Mouse (Mus musculus): ENCODE data around the gene Dnajc1. TPM values are rescaled to one million over a fixed set of nuclear protein-coding genes. Genes with fewer than 3 reads are reported as not detected.

Gene Dnajc1
- 34.8 and 37.2 TPM in 2 replicates for polyA plus RNA-seq (2015; fragmentation: Nextera tagmentation; extraction: Ambion mirVana)

GRCm38 (mm10) chr2:18392331-18393021, at the start of gene Dnajc1:
Dnajc1 (minus strand) TSS chr2:18392830.
- WGBS = under 1% methylated on average over 69 of the region's 69 CpGs
- Histone ChIP-seq H3K4me3 (ENCODE audit: low read length) (peak within 1 kb of the TSS; percentile 93), H3K27me3 (ENCODE audit: insufficient read depth, low read length) (no peaks in the 10 kb centered on the region), H3K9ac (replicated peaks; ENCODE audit: low read length) (peak within 1 kb of the TSS; percentile 92), H3K4me2 (replicated peaks; ENCODE audit: low read depth, low read length) (peak within 1 kb of the TSS; percentile 57), H3K4me1 (ENCODE audit: insufficient read depth, low read length) (peaks cover 9% of the 10 kb centered on the region), H3K27ac (ENCODE audit: low read length) (peak within 1 kb of the TSS; percentile 99), H3K36me3 (ENCODE audit: insufficient read depth, low read length) (no peaks in the 10 kb centered on the region), H3K9me3 (ENCODE audit: low read length) (no peaks in the 10 kb centered on the region)
- ATAC-seq (ENCODE audit: low FRiP score, low TSS enrichment) = peak; percentile 100

GRCm38 (mm10) chr2:18441871-18442270, 49.2 kb upstream of the Dnajc1 start:
- whole genome bisulfite sequencing = 33% methylated on average over 6 of the region's 6 CpGs
- H3K36me3 ChIP-seq (ENCODE audit: insufficient read depth, low read length) = no peaks in the 10 kb centered on the region
- peak; percentile 89 for ATAC-seq (ENCODE audit: low FRiP score, low TSS enrichment)
- peak overlapping the region; percentile 67 for H3K27ac ChIP-seq (ENCODE audit: low read length)
- no peak overlapping the region; the same call in 1 of the 2 replicates for H3K4me3 ChIP-seq (ENCODE audit: low read length)
- H3K9ac ChIP-seq (replicated peaks; ENCODE audit: low read length) = no peak overlapping the region
- H3K27me3 ChIP-seq (ENCODE audit: insufficient read depth, low read length) = no peaks in the 10 kb centered on the region
- H3K9me3 ChIP-seq (ENCODE audit: low read length) = no peaks in the 10 kb centered on the region
- H3K4me1 ChIP-seq (ENCODE audit: insufficient read depth, low read length) = peaks cover 8% of the 10 kb centered on the region
- 0 out of 2 replicates have a peak overlapping the region, but pooled peaks have one; percentile 10 for H3K4me2 ChIP-seq (replicated peaks; ENCODE audit: low read depth, low read length)

GRCm38 (mm10) chr2:18415242-18415641, 22.6 kb upstream of the Dnajc1 start:
- H3K9me3 ChIP-seq (ENCODE audit: low read length) = no peaks in the 10 kb centered on the region
- H3K36me3 ChIP-seq (ENCODE audit: insufficient read depth, low read length) = no peaks in the 10 kb centered on the region
- H3K4me3 ChIP-seq (ENCODE audit: low read length) = no peak overlapping the region
- H3K27ac ChIP-seq (ENCODE audit: low read length) = no peak overlapping the region
- no peak for ATAC-seq (ENCODE audit: low FRiP score, low TSS enrichment)
- WGBS = 94% methylated on average over 3 of the region's 3 CpGs
- no peak overlapping the region for H3K4me2 ChIP-seq (replicated peaks; ENCODE audit: low read depth, low read length)
- no peak overlapping the region for H3K9ac ChIP-seq (replicated peaks; ENCODE audit: low read length)
- H3K27me3 ChIP-seq (ENCODE audit: insufficient read depth, low read length) = no peaks in the 10 kb centered on the region
- no peaks in the 10 kb centered on the region for H3K4me1 ChIP-seq (ENCODE audit: insufficient read depth, low read length)

GRCm38 (mm10) chr2:18403679-18404078, 11.0 kb upstream of the Dnajc1 start:
- Histone ChIP-seq H3K9ac (replicated peaks; ENCODE audit: low read length) (no peak overlapping the region), H3K27ac (ENCODE audit: low read length) (no peak overlapping the region), H3K27me3 (ENCODE audit: insufficient read depth, low read length) (no peaks in the 10 kb centered on the region), H3K36me3 (ENCODE audit: insufficient read depth, low read length) (no peaks in the 10 kb centered on the region), H3K4me3 (ENCODE audit: low read length) (no peak overlapping the region), H3K4me2 (replicated peaks; ENCODE audit: low read depth, low read length) (no peak overlapping the region), H3K9me3 (ENCODE audit: low read length) (0 out of 2 replicates have a peak, but pooled peaks cover 4% of the 10 kb centered on the region), H3K4me1 (ENCODE audit: insufficient read depth, low read length) (no peaks in the 10 kb centered on the region)
- WGBS = 79% methylated on average over 1 of the region's 1 CpGs
- no peak for ATAC-seq (ENCODE audit: low FRiP score, low TSS enrichment)

GRCm38 (mm10) chr2:18401771-18402170, 9.1 kb upstream of the Dnajc1 start:
- no peak overlapping the region for H3K27ac ChIP-seq (ENCODE audit: low read length)
- H3K27me3 ChIP-seq (ENCODE audit: insufficient read depth, low read length) = no peaks in the 10 kb centered on the region
- H3K9me3 ChIP-seq (ENCODE audit: low read length) = no peaks in the 10 kb centered on the region
- no peak overlapping the region for H3K4me3 ChIP-seq (ENCODE audit: low read length)
- H3K9ac ChIP-seq (replicated peaks; ENCODE audit: low read length) = no peak overlapping the region
- no peak overlapping the region for H3K4me2 ChIP-seq (replicated peaks; ENCODE audit: low read depth, low read length)
- H3K36me3 ChIP-seq (ENCODE audit: insufficient read depth, low read length) = no peaks in the 10 kb centered on the region
- 73% methylated on average over 2 of the region's 2 CpGs for WGBS
- no peak for ATAC-seq (ENCODE audit: low FRiP score, low TSS enrichment)
- H3K4me1 ChIP-seq (ENCODE audit: insufficient read depth, low read length) = no peaks in the 10 kb centered on the region

GRCm38 (mm10) chr2:18393022-18393519, 441 bp upstream of the Dnajc1 start:
- ATAC-seq (ENCODE audit: low FRiP score, low TSS enrichment) = no peak
- Histone ChIP-seq H3K27ac (ENCODE audit: low read length) (peak overlapping the region; percentile 99), H3K9ac (replicated peaks; ENCODE audit: low read length) (peak overlapping the region; percentile 92), H3K9me3 (ENCODE audit: low read length) (no peaks in the 10 kb centered on the region), H3K36me3 (ENCODE audit: insufficient read depth, low read length) (no peaks in the 10 kb centered on the region), H3K4me2 (replicated peaks; ENCODE audit: low read depth, low read length) (peak overlapping the region; percentile 57), H3K4me3 (ENCODE audit: low read length) (peak overlapping the region; percentile 93), H3K4me1 (ENCODE audit: insufficient read depth, low read length) (peaks cover 9% of the 10 kb centered on the region), H3K27me3 (ENCODE audit: insufficient read depth, low read length) (no peaks in the 10 kb centered on the region)
- WGBS = 68% methylated on average over 2 of the region's 2 CpGs

- peak overlapping the region; percentile 92 for H3K9ac ChIP-seq (replicated peaks; ENCODE audit: low read length)
- H3K4me3 ChIP-seq (ENCODE audit: low read length) = peak overlapping the region; percentile 93
- H3K27me3 ChIP-seq (ENCODE audit: insufficient read depth, low read length) = no peaks in the 10 kb centered on the region
- H3K4me2 ChIP-seq (replicated peaks; ENCODE audit: low read depth, low read length) = peak overlapping the region; percentile 57
- 0% methylated on average over 11 of the region's 11 CpGs for WGBS
- H3K9me3 ChIP-seq (ENCODE audit: low read length) = no peaks in the 10 kb centered on the region
- H3K36me3 ChIP-seq (ENCODE audit: insufficient read depth, low read length) = no peaks in the 10 kb centered on the region
- ATAC-seq (ENCODE audit: low FRiP score, low TSS enrichment) = no peak
- H3K27ac ChIP-seq (ENCODE audit: low read length) = peak overlapping the region; percentile 99
- H3K4me1 ChIP-seq (ENCODE audit: insufficient read depth, low read length) = peaks cover 9% of the 10 kb centered on the region
These were observed 769 bp downstream of the Dnajc1 start for GRCm38 (mm10) chr2:18391861-18392260.

GRCm38 (mm10) chr2:18389631-18390030, 3.0 kb downstream of the Dnajc1 start:
- Histone ChIP-seq H3K36me3 (ENCODE audit: insufficient read depth, low read length) (no peaks in the 10 kb centered on the region), H3K4me3 (ENCODE audit: low read length) (no peak overlapping the region), H3K4me2 (replicated peaks; ENCODE audit: low read depth, low read length) (no peak overlapping the region), H3K27me3 (ENCODE audit: insufficient read depth, low read length) (no peaks in the 10 kb centered on the region), H3K9me3 (ENCODE audit: low read length) (no peaks in the 10 kb centered on the region), H3K27ac (ENCODE audit: low read length) (no peak overlapping the region), H3K9ac (replicated peaks; ENCODE audit: low read length) (no peak overlapping the region), H3K4me1 (ENCODE audit: insufficient read depth, low read length) (peaks cover 9% of the 10 kb centered on the region)
- no peak for ATAC-seq (ENCODE audit: low FRiP score, low TSS enrichment)
- 74% methylated on average over 1 of the region's 1 CpGs for WGBS

GRCm38 (mm10) chr2:18381662-18382061, 11.0 kb downstream of the Dnajc1 start:
- Histone ChIP-seq H3K9me3 (ENCODE audit: low read length) (no peaks in the 10 kb centered on the region), H3K27me3 (ENCODE audit: insufficient read depth, low read length) (no peaks in the 10 kb centered on the region), H3K36me3 (ENCODE audit: insufficient read depth, low read length) (no peaks in the 10 kb centered on the region), H3K4me3 (ENCODE audit: low read length) (no peak overlapping the region), H3K9ac (replicated peaks; ENCODE audit: low read length) (no peak overlapping the region), H3K4me2 (replicated peaks; ENCODE audit: low read depth, low read length) (no peak overlapping the region), H3K27ac (ENCODE audit: low read length) (no peak overlapping the region), H3K4me1 (ENCODE audit: insufficient read depth, low read length) (no peaks in the 10 kb centered on the region)
- ATAC-seq (ENCODE audit: low FRiP score, low TSS enrichment) = no peak
